Mouse (Mus musculus) hindbrain, embryonic 12.5 days (tissue): Measurements from ENCODE around the gene Rac1. TPM values are rescaled to one million over a fixed set of nuclear protein-coding genes. Genes with fewer than 3 reads are reported as not detected.
"Not testable (repeated sequence)": the region's sequence is repeated elsewhere in the genome, so short reads cannot be mapped to it uniquely, and the experiment has no call there.

Source experiments
- ATAC-seq: fragments of 200-750 bp; cut with Nextera tagmentation; 2 replicates; pipeline ENCODE4 v1.8.0; 2017; ENCODE audit warnings: moderate TSS enrichment; ENCODE audit not compliant: low FRiP score
- H3K27ac ChIP-seq: fragments of 300-500 bp; sonication (generic); 2 replicates; pipeline ENCODE4 v1.5.1; 2016; ENCODE audit warnings: mild to moderate bottlenecking
- H3K27me3 ChIP-seq: fragments of 300-500 bp; sonication (generic); 2 replicates; pipeline ENCODE4 v1.6.1; 2016; ENCODE audit warnings: mild to moderate bottlenecking
- H3K36me3 ChIP-seq: fragments of 300-500 bp; sonication (generic); 2 replicates; pipeline ENCODE4 v1.6.1; 2016; ENCODE audit warnings: mild to moderate bottlenecking
- H3K4me1 ChIP-seq: fragments of 300-500 bp; sonication (generic); 2 replicates; pipeline ENCODE4 v1.6.1; 2016
- H3K4me2 ChIP-seq: fragments of 300-500 bp; sonication (generic); replicated peaks from 2 replicates; pipeline ENCODE4 v1.6.1; 2016; ENCODE audit warnings: mild to moderate bottlenecking
- H3K4me3 ChIP-seq: fragments of 300-500 bp; sonication (generic); 2 replicates; pipeline ENCODE4 v1.5.1; 2016; ENCODE audit warnings: mild to moderate bottlenecking
- H3K9ac ChIP-seq: fragments of 300-500 bp; sonication (generic); 2 replicates; pipeline ENCODE4 v1.6.1; 2016; ENCODE audit warnings: mild to moderate bottlenecking, moderate library complexity
- H3K9me3 ChIP-seq: fragments of 300-500 bp; sonication (generic); replicated peaks from 2 replicates; pipeline ENCODE4 v1.6.1; 2016; ENCODE audit warnings: mild to moderate bottlenecking
- WGBS: fragments of 180-500 bp; shearing (Covaris S2); methylation state at CpG from one replicate; pipeline ENCODE4 v1.1.7; 2016; 5-methylcytosine and 5-hydroxymethylcytosine counted together
- polyA plus RNA-seq: library from polyadenylated mRNA; unstranded; fragments of >200 nt; fragmentation: Nextera tagmentation; extraction: Ambion mirVana; gene quantifications from 2 replicates; pipeline ENCODE4 v1.2.1, GENCODE M21; 2016

Rac1 gene
- polyA plus RNA-seq, 1 experiment from 2014 or later: 411 TPM

- peak overlapping the region; percentile 89 for H3K9ac ChIP-seq
- not testable (repeated sequence) for H3K9me3 ChIP-seq, H3K36me3 ChIP-seq, H3K27me3 ChIP-seq
- peak; percentile 66 for ATAC-seq
- H3K27ac ChIP-seq: peak overlapping the region; percentile 85
- WGBS: under 1% methylated on average over 28 of the region's 28 CpGs
- H3K4me3 ChIP-seq: peak overlapping the region; percentile 81
- H3K4me1 ChIP-seq: peaks cover 27% of the 10 kb centered on the region
- H3K4me2 ChIP-seq: peak overlapping the region; percentile 87
Measured at GRCm38 (mm10) chr5:143548922-143549321, 21.1 kb upstream of the Rac1 start.

GRCm38 (mm10) chr5:143548401-143548846, 20.6 kb upstream of the Rac1 start:
- no peaks in the 10 kb centered on the region for H3K9me3 ChIP-seq
- H3K4me3 ChIP-seq: peak overlapping the region; percentile 81

GRCm38 (mm10) chr5:143547866-143548265, 20.0 kb upstream of the Rac1 start:
- Histone ChIP-seq H3K4me1 (peaks cover 27% of the 10 kb centered on the region), H3K4me2 (peak overlapping the region; percentile 87; the same call in 1 of the 2 replicates), H3K9me3 (no peaks in the 10 kb centered on the region), H3K27me3 (no peaks in the 10 kb centered on the region; the same call in 1 of the 2 replicates), H3K9ac (no peak overlapping the region), H3K4me3 (no peak overlapping the region), H3K36me3 (no peaks in the 10 kb centered on the region), H3K27ac (no peak overlapping the region; the same call in 1 of the 2 replicates)
- WGBS: 58% methylated on average over 10 of the region's 10 CpGs
- peak; percentile 14; the same call in 1 of the 2 replicates for ATAC-seq

More at GRCm38 (mm10) chr5:143548401-143548846, 20.6 kb upstream of the Rac1 start:
- no peaks in the 10 kb centered on the region; the same call in 1 of the 2 replicates for H3K27me3 ChIP-seq
- ATAC-seq: peak; percentile 93
- H3K27ac ChIP-seq: peak overlapping the region; percentile 85
- peak overlapping the region; percentile 89 for H3K9ac ChIP-seq
- WGBS: under 1% methylated on average over 28 of the region's 37 CpGs
- H3K4me1 ChIP-seq: peaks cover 27% of the 10 kb centered on the region
- H3K4me2 ChIP-seq: peak overlapping the region; percentile 87
- no peaks in the 10 kb centered on the region for H3K36me3 ChIP-seq

GRCm38 (mm10) chr5:143547384-143547783, 19.5 kb upstream of the Rac1 start:
- Histone ChIP-seq H3K4me1 (peaks cover 27% of the 10 kb centered on the region), H3K36me3 (no peaks in the 10 kb centered on the region), H3K9me3 (no peaks in the 10 kb centered on the region), H3K9ac (no peak overlapping the region), H3K4me3 (no peak overlapping the region), H3K27ac (no peak overlapping the region), H3K27me3 (no peaks in the 10 kb centered on the region; the same call in 1 of the 2 replicates), H3K4me2 (no peak overlapping the region)
- WGBS: 6% methylated on average over 11 of the region's 11 CpGs
- ATAC-seq: no peak

GRCm38 (mm10) chr5:143539111-143539510, 11.3 kb upstream of the Rac1 start:
- no peaks in the 10 kb centered on the region for H3K36me3 ChIP-seq
- H3K4me3 ChIP-seq: no peak overlapping the region
- ATAC-seq: no peak
- no peak overlapping the region for H3K9ac ChIP-seq
- WGBS: 85% methylated on average over 8 of the region's 8 CpGs
- no peaks in the 10 kb centered on the region for H3K9me3 ChIP-seq
- peaks cover 2% of the 10 kb centered on the region; the same call in 1 of the 2 replicates for H3K27me3 ChIP-seq
- no peak overlapping the region for H3K27ac ChIP-seq
- H3K4me1 ChIP-seq: no peaks in the 10 kb centered on the region
- no peak overlapping the region for H3K4me2 ChIP-seq

- 0 out of 2 replicates have a peak, but pooled peaks cover 2% of the 10 kb centered on the region for H3K27me3 ChIP-seq
- H3K27ac ChIP-seq: no peak overlapping the region
- no peak overlapping the region for H3K4me2 ChIP-seq
- no peaks in the 10 kb centered on the region for H3K36me3 ChIP-seq
- no peak overlapping the region for H3K4me3 ChIP-seq
- no peak for ATAC-seq
- no peaks in the 10 kb centered on the region for H3K9me3 ChIP-seq
- H3K9ac ChIP-seq: no peak overlapping the region
- WGBS: 46% methylated on average over 2 of the region's 2 CpGs
- H3K4me1 ChIP-seq: no peaks in the 10 kb centered on the region
Measured at GRCm38 (mm10) chr5:143537022-143537421, 9.2 kb upstream of the Rac1 start.

- Histone ChIP-seq H3K9ac (no peak overlapping the region), H3K4me2 (no peak overlapping the region), H3K36me3 (no peaks in the 10 kb centered on the region), H3K27me3 (0 out of 2 replicates have a peak, but pooled peaks cover 2% of the 10 kb centered on the region), H3K9me3 (no peaks in the 10 kb centered on the region), H3K27ac (no peak overlapping the region), H3K4me3 (no peak overlapping the region), H3K4me1 (no peaks in the 10 kb centered on the region)
- ATAC-seq: no peak
- 86% methylated on average over 4 of the region's 4 CpGs for WGBS
Measured at GRCm38 (mm10) chr5:143534922-143535321, 7.1 kb upstream of the Rac1 start.

GRCm38 (mm10) chr5:143530715-143531114, 2.9 kb upstream of the Rac1 start:
- Histone ChIP-seq H3K27me3 (no peaks in the 10 kb centered on the region), H3K4me1 (peaks cover 15% of the 10 kb centered on the region), H3K9me3 (no peaks in the 10 kb centered on the region), H3K9ac (no peak overlapping the region), H3K4me3 (no peak overlapping the region), H3K36me3 (no peaks in the 10 kb centered on the region), H3K27ac (no peak overlapping the region), H3K4me2 (no peak overlapping the region)
- ATAC-seq: no peak
- 57% methylated on average over 7 of the region's 7 CpGs for WGBS

- 15% methylated on average over 7 of the region's 7 CpGs for WGBS
- peak overlapping the region; percentile 87 for H3K4me2 ChIP-seq
- H3K36me3 ChIP-seq: no peaks in the 10 kb centered on the region
- peak overlapping the region; percentile 98 for H3K27ac ChIP-seq
- no peak for ATAC-seq
- no peaks in the 10 kb centered on the region for H3K27me3 ChIP-seq
- no peaks in the 10 kb centered on the region for H3K9me3 ChIP-seq
- H3K4me1 ChIP-seq: peaks cover 27% of the 10 kb centered on the region
- peak overlapping the region; percentile 99 for H3K9ac ChIP-seq
- H3K4me3 ChIP-seq: peak overlapping the region; percentile 99
Measured at GRCm38 (mm10) chr5:143528308-143528683, 460 bp upstream of the Rac1 start.

- peak overlapping the region; percentile 87 for H3K4me2 ChIP-seq
- H3K27me3 ChIP-seq: no peaks in the 10 kb centered on the region
- H3K9me3 ChIP-seq: no peaks in the 10 kb centered on the region
- H3K9ac ChIP-seq: peak overlapping the region; percentile 99
- 11% methylated on average over 28 of the region's 28 CpGs for WGBS
- no peaks in the 10 kb centered on the region for H3K36me3 ChIP-seq
- peak overlapping the region; percentile 98; the same call in 1 of the 2 replicates for H3K27ac ChIP-seq
- peak overlapping the region; percentile 99 for H3K4me3 ChIP-seq
- H3K4me1 ChIP-seq: peaks cover 27% of the 10 kb centered on the region
- no peak for ATAC-seq
Measured at GRCm38 (mm10) chr5:143526698-143527331, 1.0 kb downstream of the Rac1 start.

- Histone ChIP-seq H3K9ac (peak overlapping the region; percentile 99), H3K36me3 (no peaks in the 10 kb centered on the region)
Measured at GRCm38 (mm10) chr5:143525454-143526225, 2.2 kb downstream of the Rac1 start.

GRCm38 (mm10) chr5:143522882-143523281, 5.0 kb downstream of the Rac1 start:
- no peaks in the 10 kb centered on the region for H3K36me3 ChIP-seq
- H3K4me1 ChIP-seq: peaks cover 24% of the 10 kb centered on the region
- H3K27me3 ChIP-seq: no peaks in the 10 kb centered on the region
- no peak overlapping the region for H3K4me3 ChIP-seq
- 93% methylated on average over 3 of the region's 3 CpGs for WGBS
- no peak for ATAC-seq
- H3K9ac ChIP-seq: no peak overlapping the region
- no peak overlapping the region for H3K4me2 ChIP-seq
- no peak overlapping the region for H3K27ac ChIP-seq
- no peaks in the 10 kb centered on the region for H3K9me3 ChIP-seq

More at GRCm38 (mm10) chr5:143525454-143526225, 2.2 kb downstream of the Rac1 start:
- Histone ChIP-seq H3K27me3 (no peaks in the 10 kb centered on the region), H3K4me2 (peak overlapping the region; percentile 87), H3K4me1 (peaks cover 27% of the 10 kb centered on the region), H3K9me3 (no peaks in the 10 kb centered on the region), H3K4me3 (peak overlapping the region; percentile 99; the same call in 1 of the 2 replicates), H3K27ac (no peak overlapping the region)
- no peak for ATAC-seq
- 72% methylated on average over 7 of the region's 7 CpGs for whole genome bisulfite sequencing
